Mouse (Mus musculus): Measurements from ENCODE around the gene Saysd1.

DNA sequence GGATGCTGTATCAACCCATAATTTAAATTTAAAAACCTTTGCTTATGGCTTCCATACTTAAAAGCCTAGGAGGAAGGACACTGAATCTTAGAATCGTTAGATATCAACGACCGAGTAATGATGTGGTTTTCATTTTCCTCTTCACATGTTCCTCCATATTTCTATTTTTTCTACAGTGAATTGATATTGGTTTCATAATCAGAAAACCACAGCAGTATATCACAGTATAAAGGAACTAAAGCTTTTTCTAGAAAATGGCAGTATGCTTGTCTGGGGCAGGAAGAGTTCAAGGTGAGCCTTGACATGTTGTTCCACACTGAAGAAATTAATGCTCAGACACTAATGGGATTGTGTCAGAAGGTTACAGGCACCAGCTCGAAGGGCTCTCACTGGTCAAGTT is 97.4 kb downstream of the Saysd1 start:
- no peak for TF ChIP-seq EP300 (IDR thresholded peaks at IDR 0.05)
- TF ChIP-seq CTCF (IDR thresholded peaks at IDR 0.05) = no peak

Data from lung, postnatal 0 days (tissue).